Mouse (Mus musculus) heart, embryonic 16.5 days (tissue): ENCODE measurements around the gene Rap1gap. TPM values are rescaled to one million over a fixed set of nuclear protein-coding genes. Genes with fewer than 3 reads are reported as not detected.

ENCODE experiments used
- ATAC-seq: fragments of 200-750 bp; cut with Nextera tagmentation; replicated peaks from 2 replicates; pipeline ENCODE4 v1.8.0; 2017; ENCODE audit warnings: moderate number of reproducible peaks; ENCODE audit not compliant: insufficient read depth, low FRiP score; ENCODE audit errors: extremely low read depth
- H3K27ac ChIP-seq: fragments of 300-500 bp; sonication (generic); 2 replicates; pipeline ENCODE4 v1.5.1; 2014; ENCODE audit warnings: mild to moderate bottlenecking, low read length, control low read depth, moderate library complexity
- H3K27me3 ChIP-seq: fragments of 300-500 bp; sonication (generic); 2 replicates; pipeline ENCODE4 v1.6.1; 2014; ENCODE audit warnings: low read length, mixed read lengths; ENCODE audit not compliant: control insufficient read depth, insufficient read depth
- H3K36me3 ChIP-seq: fragments of 300-500 bp; sonication (generic); 2 replicates; pipeline ENCODE4 v1.6.1; 2014; ENCODE audit not compliant: control insufficient read depth, insufficient read depth
- H3K4me1 ChIP-seq: fragments of 300-500 bp; sonication (generic); 2 replicates; pipeline ENCODE4 v1.6.1; 2014; ENCODE audit warnings: low read length, mixed read lengths; ENCODE audit not compliant: control insufficient read depth, insufficient read depth
- H3K4me2 ChIP-seq: fragments of 300-500 bp; sonication (generic); 2 replicates; pipeline ENCODE4 v1.6.1; 2014; ENCODE audit warnings: low read depth, mild to moderate bottlenecking, control low read depth, low read length
- H3K4me3 ChIP-seq: fragments of 300-500 bp; sonication (generic); 2 replicates; pipeline ENCODE4 v1.5.1; 2014; ENCODE audit warnings: mild to moderate bottlenecking, control low read depth, low read length
- H3K9ac ChIP-seq: fragments of 300-500 bp; sonication (generic); 2 replicates; pipeline ENCODE4 v1.6.1; 2014; ENCODE audit warnings: low read length, control low read depth
- H3K9me3 ChIP-seq: fragments of 300-500 bp; sonication (generic); replicated peaks from 2 replicates; pipeline ENCODE4 v1.6.1; 2016; ENCODE audit warnings: low read length; ENCODE audit not compliant: control insufficient read depth
- WGBS: fragments of 180-500 bp; shearing (Covaris S2); extraction: QIAGEN DNeasy Blood & Tissue Kit; methylation state at CpG from one replicate; pipeline ENCODE4 v1.1.7; 2014; 5-methylcytosine and 5-hydroxymethylcytosine counted together
- polyA plus RNA-seq: library from polyadenylated mRNA; unstranded; fragments of >200 nt; fragmentation: Nextera tagmentation; extraction: Ambion mirVana; gene quantifications from 2 replicates; pipeline ENCODE4 v1.2.1, GENCODE M21; 2015

Gene Rap1gap
- polyA plus RNA-seq, 1 experiment from 2014 or later, result 9.7 TPM

- WGBS, result 75% methylated on average over 5 of the region's 5 CpGs
- H3K4me2 ChIP-seq, result no peak overlapping the region
- H3K27ac ChIP-seq, result no peak overlapping the region
- H3K9me3 ChIP-seq, result no peaks in the 10 kb centered on the region
- no peak overlapping the region for H3K9ac ChIP-seq
- peaks cover 3% of the 10 kb centered on the region; the same call in 1 of the 2 replicates for H3K4me1 ChIP-seq
- no peak for ATAC-seq
- H3K36me3 ChIP-seq, result no peaks in the 10 kb centered on the region
- H3K4me3 ChIP-seq, result no peak overlapping the region
- H3K27me3 ChIP-seq, result peaks cover 3% of the 10 kb centered on the region; the same call in 1 of the 2 replicates
Measured at GRCm38 (mm10) chr4:137774013-137774412, 109.5 kb downstream of the Rap1gap start.

GRCm38 (mm10) chr4:137774505-137774904 is 110.0 kb downstream of the Rap1gap start:
- H3K27ac ChIP-seq, result no peak overlapping the region
- H3K27me3 ChIP-seq, result peaks cover 3% of the 10 kb centered on the region; the same call in 1 of the 2 replicates
- no peaks in the 10 kb centered on the region for H3K9me3 ChIP-seq
- no peak overlapping the region for H3K9ac ChIP-seq
- peaks cover 2% of the 10 kb centered on the region; the same call in 1 of the 2 replicates for H3K4me1 ChIP-seq
- ATAC-seq, result no peak
- no peak overlapping the region for H3K4me3 ChIP-seq
- H3K36me3 ChIP-seq, result no peaks in the 10 kb centered on the region
- WGBS, result 89% methylated on average over 6 of the region's 6 CpGs
- H3K4me2 ChIP-seq, result no peak overlapping the region

- Histone ChIP-seq H3K4me3 (no peak overlapping the region), H3K4me1 (no peaks in the 10 kb centered on the region), H3K9ac (no peak overlapping the region), H3K27ac (no peak overlapping the region), H3K4me2 (no peak overlapping the region), H3K36me3 (no peaks in the 10 kb centered on the region), H3K27me3 (no peaks in the 10 kb centered on the region), H3K9me3 (no peaks in the 10 kb centered on the region)
- WGBS, result 88% methylated on average over 4 of the region's 4 CpGs
- ATAC-seq, result no peak
Measured at GRCm38 (mm10) chr4:137777866-137778265, 113.3 kb downstream of the Rap1gap start.

- no peak overlapping the region for H3K4me2 ChIP-seq
- WGBS, result 81% methylated on average over 17 of the region's 17 CpGs
Measured at GRCm38 (mm10) chr4:137778397-137779184, 114.1 kb downstream of the Rap1gap start.

More at GRCm38 (mm10) chr4:137778397-137779184, 114.1 kb downstream of the Rap1gap start:
- H3K27ac ChIP-seq, result no peak overlapping the region
- ATAC-seq, result no peak
- no peak overlapping the region for H3K9ac ChIP-seq
- H3K4me3 ChIP-seq, result no peak overlapping the region
- H3K27me3 ChIP-seq, result no peaks in the 10 kb centered on the region
- H3K9me3 ChIP-seq, result no peaks in the 10 kb centered on the region
- H3K4me1 ChIP-seq, result peaks cover 2% of the 10 kb centered on the region; the same call in 1 of the 2 replicates
- no peaks in the 10 kb centered on the region for H3K36me3 ChIP-seq

Other genes with a start within 250 kb of the Rap1gap start
- 0.35 TPM in 1 of 2 replicates, not detected in the other for gene Cela3b, start 234.2 kb upstream of the Rap1gap start, polyA plus RNA-seq
- not detected in 2 replicates for gene 1700013G24Rik, start 211.4 kb upstream of the Rap1gap start, polyA plus RNA-seq
- 52.0 and 56.3 TPM in 2 replicates for gene Hspg2, start 196.0 kb upstream of the Rap1gap start, polyA plus RNA-seq
- gene Ldlrad2, start 90.2 kb upstream of the Rap1gap start, polyA plus RNA-seq, result 0.41 TPM in 1 of 2 replicates, not detected in the other
- gene Usp48, start 71.0 kb upstream of the Rap1gap start, polyA plus RNA-seq, result 32.5 and 34.8 TPM in 2 replicates
- gene Alpl, start 131.7 kb downstream of the Rap1gap start, polyA plus RNA-seq, result 3.6 TPM in 2 replicates
- 57.2 and 69.2 TPM in 2 replicates for gene Ece1, start 197.5 kb downstream of the Rap1gap start, polyA plus RNA-seq